Mouse (Mus musculus) spleen, adult 2 months (tissue): ENCODE measurements at regions not wholly inside any gene's neighbourhood (a gene's known extent, or its start where the extent isn't known, plus 50 kb on each side); places are given as distances from the start of the nearest gene placed in this dataset.

ENCODE experiments used
- DNase-seq, 2 experiments: peaks; one replicate each; pipeline versions ENCODE4 v3.0.0 to v3.0.0-alpha.2; 2012 to 2021; ENCODE audit warnings: low spot score in 2 of 2, low read depth in 1 of 2
- H3K27ac ChIP-seq: fragments of 200-500 bp; 2 replicates; pipeline ENCODE4 v1.5.1; 2012; ENCODE audit warnings: low read length, inconsistent platforms; ENCODE audit not compliant: insufficient read depth
- H3K27me3 ChIP-seq: fragments of 200-500 bp; 2 replicates; pipeline ENCODE4 v1.6.1; 2012; ENCODE audit warnings: mild to moderate bottlenecking, moderate library complexity, low read length, inconsistent platforms; ENCODE audit not compliant: control insufficient read depth, insufficient read depth
- H3K36me3 ChIP-seq: fragments of 200-500 bp; 2 replicates; pipeline ENCODE4 v1.6.1; 2012; ENCODE audit warnings: mild to moderate bottlenecking, low read length, inconsistent platforms; ENCODE audit not compliant: control insufficient read depth, insufficient read depth
- H3K4me1 ChIP-seq: fragments of 200-500 bp; 2 replicates; pipeline ENCODE4 v1.6.1; 2011; ENCODE audit warnings: inconsistent platforms; ENCODE audit not compliant: control insufficient read depth, insufficient read depth, insufficient read length
- H3K4me3 ChIP-seq: fragments of 200-500 bp; 2 replicates; pipeline ENCODE4 v1.5.1; 2011; ENCODE audit warnings: mild to moderate bottlenecking, inconsistent platforms; ENCODE audit not compliant: insufficient read depth, insufficient read length; ENCODE audit errors: extremely low read depth
- CTCF ChIP-seq: fragments of 200-500 bp; IDR thresholded peaks from 2 replicates; pipeline ENCODE4 v1.5.1; 2011; ENCODE audit warnings: mild to moderate bottlenecking, inconsistent platforms; ENCODE audit not compliant: insufficient read depth, insufficient read length, insufficient replicate concordance; ENCODE audit errors: extremely low read depth
- POLR2A ChIP-seq: fragments of 200-500 bp; IDR thresholded peaks from 2 replicates; pipeline ENCODE4 v1.6.1; 2011; ENCODE audit warnings: low read depth, low read length, inconsistent platforms
- WGBS: fragments of 180-500 bp; shearing (Covaris S2); methylation state at CpG from one replicate; pipeline ENCODE4 v1.1.7; 2018; 5-methylcytosine and 5-hydroxymethylcytosine counted together

DNA sequence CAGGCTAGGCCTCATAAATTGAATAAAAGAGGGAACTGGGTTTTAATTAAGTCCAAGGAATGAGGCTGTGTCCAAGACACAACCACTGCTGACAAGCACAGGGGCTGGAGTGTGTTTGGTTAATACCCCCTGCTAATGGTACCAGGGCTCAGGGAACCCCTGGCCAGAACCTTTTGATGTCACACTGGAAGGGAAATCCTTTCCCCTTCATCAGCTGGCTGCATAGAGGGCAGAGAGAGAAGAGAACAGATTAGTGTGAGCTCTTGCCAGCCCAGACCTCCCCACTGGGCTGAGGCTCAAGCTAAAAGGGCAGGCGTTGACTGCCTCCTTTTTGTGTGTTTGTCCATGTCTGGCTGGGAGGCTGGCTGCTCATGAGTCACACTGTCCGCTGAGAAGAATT, 301.1 kb upstream of the Dynlrb2 start:
- Histone ChIP-seq H3K27ac (no peak overlapping the region), H3K27me3 (no peaks in the 10 kb centered on the region), H3K4me1 (no peaks in the 10 kb centered on the region), H3K36me3 (no peaks in the 10 kb centered on the region), H3K4me3 (no peak overlapping the region)
- 85% methylated on average over 2 of the region's 2 CpGs for WGBS
- DNase-seq, result no peak
- TF ChIP-seq CTCF (no peak), POLR2A (no peak)

DNA sequence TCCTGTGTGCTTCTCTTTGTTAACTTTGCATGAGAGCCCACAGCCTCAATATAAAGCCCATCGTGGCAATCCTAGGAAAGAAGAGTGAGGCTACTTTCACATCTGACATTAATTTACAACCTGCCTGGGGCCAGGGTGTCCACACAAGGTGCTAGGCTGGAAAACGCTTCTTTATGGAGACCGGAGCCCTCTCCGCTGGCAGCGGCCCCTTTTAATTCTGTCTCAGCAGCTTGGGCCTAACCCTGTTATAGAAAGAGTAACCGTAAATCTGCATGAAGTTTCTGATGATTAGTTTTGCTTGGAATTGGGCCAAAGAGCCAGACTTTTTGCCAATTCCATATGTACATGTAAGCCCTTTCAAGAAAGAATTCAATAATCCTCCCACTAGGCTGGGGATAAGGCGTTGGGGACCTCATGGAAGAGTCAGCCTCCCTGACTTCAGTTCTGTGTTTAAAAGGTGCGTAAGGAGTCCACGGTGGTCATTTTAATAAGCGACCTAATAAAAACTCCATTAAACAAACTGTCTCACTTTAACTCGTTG, 304.2 kb upstream of the Dynlrb2 start:
- no peaks in the 10 kb centered on the region for H3K27me3 ChIP-seq
- no peaks in the 10 kb centered on the region for H3K36me3 ChIP-seq
- 92% methylated on average over 11 of the region's 11 CpGs for WGBS
- no peak for DNase-seq
- TF ChIP-seq CTCF, result no peak
- TF ChIP-seq POLR2A, result no peak
- no peak overlapping the region for H3K27ac ChIP-seq
- no peak overlapping the region for H3K4me3 ChIP-seq
- no peaks in the 10 kb centered on the region for H3K4me1 ChIP-seq

DNA sequence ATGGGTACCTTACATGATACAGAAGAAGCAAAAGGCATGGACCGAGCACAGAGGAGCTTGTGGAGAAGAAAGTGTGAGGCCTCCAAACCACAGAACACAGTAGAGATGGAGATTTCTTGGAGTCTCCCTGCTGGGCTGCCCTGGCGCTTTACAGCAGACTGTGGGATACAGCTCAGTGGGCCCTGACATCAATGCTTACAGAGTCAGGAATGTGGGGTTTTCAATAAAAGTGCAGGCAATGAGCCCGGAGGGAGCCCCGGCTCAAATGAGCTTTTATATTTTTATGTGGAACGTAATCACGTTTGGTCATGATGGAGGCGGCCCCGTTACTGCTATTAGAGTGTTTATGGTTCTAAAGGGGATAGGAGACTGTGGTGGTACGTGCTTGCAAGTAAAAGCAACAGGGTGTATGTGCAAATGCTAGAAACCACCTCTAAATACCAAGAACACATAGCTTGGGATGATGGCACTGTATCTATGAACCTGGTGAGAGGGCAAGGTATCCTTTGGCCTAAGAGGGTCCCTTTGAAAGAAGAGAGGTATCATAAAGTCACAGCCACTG, 308.1 kb upstream of the Dynlrb2 start:
- Histone ChIP-seq H3K27ac (no peak overlapping the region), H3K27me3 (no peaks in the 10 kb centered on the region), H3K36me3 (no peaks in the 10 kb centered on the region), H3K4me3 (no peak overlapping the region), H3K4me1 (no peaks in the 10 kb centered on the region)
- TF ChIP-seq POLR2A (no peak), CTCF (no peak)
- 86% methylated on average over 9 of the region's 9 CpGs for WGBS
- DNase-seq, result no peak

DNA sequence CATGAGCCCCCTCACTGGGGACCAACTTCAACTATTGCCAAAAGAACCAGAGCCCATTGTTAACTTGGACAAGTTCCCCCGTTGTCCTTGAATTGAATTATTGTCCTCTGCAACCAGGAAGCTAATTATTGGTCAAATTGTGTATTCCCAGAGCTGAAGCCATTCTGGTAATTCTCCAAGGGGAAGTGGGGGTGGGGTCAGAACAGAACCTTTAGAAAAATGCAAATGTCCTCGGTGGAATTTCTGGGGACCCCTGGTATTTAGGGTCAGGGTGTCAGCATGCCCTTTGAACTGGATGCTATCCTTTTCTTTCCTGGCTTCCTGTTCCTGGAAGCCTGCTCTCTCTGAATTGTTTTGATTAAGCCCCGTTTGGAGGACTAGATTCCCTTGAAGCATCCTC, 312.7 kb upstream of the Dynlrb2 start:
- Histone ChIP-seq H3K4me1 (no peaks in the 10 kb centered on the region), H3K36me3 (no peaks in the 10 kb centered on the region), H3K4me3 (no peak overlapping the region), H3K27me3 (no peaks in the 10 kb centered on the region), H3K27ac (no peak overlapping the region)
- no peak for DNase-seq
- no peak for TF ChIP-seq POLR2A
- no peak for TF ChIP-seq CTCF
- 38% methylated on average over 3 of the region's 3 CpGs for WGBS

DNA sequence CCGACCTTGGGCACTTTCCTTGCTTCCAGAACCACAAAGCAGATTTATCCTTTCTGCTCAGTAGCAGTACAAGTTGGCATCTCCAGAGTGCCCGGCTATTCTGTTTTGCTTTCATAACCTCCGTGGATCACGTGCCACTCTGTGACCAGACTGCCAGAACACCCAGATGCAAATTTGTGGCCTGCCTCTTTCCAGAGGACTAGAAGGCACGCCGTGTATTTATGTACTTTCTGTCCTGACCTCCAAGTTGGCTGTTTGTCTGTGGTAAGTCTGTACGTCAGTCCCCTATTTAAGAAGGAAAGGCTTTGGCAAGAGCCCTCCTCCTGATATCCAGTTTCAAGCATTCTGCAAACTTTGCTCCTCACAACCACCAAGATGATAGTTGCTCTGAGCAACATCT, 319.6 kb upstream of the Dynlrb2 start:
- Histone ChIP-seq H3K4me3 (no peak overlapping the region), H3K36me3 (no peaks in the 10 kb centered on the region), H3K27me3 (no peaks in the 10 kb centered on the region), H3K27ac (no peak overlapping the region), H3K4me1 (no peaks in the 10 kb centered on the region)
- TF ChIP-seq POLR2A (no peak), CTCF (no peak)
- no peak for DNase-seq
- WGBS, result 86% methylated on average over 7 of the region's 7 CpGs

DNA sequence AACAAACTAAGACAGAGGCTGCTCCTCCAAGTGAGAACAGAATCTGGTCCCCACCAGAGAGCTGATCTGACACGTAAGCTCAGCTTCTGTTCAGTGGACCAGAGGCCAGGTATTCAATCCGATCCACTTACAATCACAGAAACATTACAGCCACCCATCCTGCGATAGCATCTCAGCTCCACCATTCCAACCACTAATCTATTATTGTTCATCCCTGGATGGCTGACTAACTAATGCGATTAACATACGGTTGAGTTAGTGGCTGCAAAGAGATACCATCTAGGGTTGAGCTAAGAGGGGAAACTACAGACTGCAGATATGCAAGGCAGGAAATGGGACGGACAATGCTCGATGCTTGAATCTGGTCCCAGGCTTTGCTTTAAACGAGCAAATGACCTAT, 320.5 kb upstream of the Dynlrb2 start:
- WGBS, result 61% methylated on average over 8 of the region's 8 CpGs
- H3K36me3 ChIP-seq, result no peaks in the 10 kb centered on the region
- no peak overlapping the region for H3K4me3 ChIP-seq
- no peak for DNase-seq
- no peak overlapping the region for H3K27ac ChIP-seq
- TF ChIP-seq POLR2A, result no peak
- TF ChIP-seq CTCF, result no peak
- no peaks in the 10 kb centered on the region for H3K27me3 ChIP-seq
- no peaks in the 10 kb centered on the region for H3K4me1 ChIP-seq

DNA sequence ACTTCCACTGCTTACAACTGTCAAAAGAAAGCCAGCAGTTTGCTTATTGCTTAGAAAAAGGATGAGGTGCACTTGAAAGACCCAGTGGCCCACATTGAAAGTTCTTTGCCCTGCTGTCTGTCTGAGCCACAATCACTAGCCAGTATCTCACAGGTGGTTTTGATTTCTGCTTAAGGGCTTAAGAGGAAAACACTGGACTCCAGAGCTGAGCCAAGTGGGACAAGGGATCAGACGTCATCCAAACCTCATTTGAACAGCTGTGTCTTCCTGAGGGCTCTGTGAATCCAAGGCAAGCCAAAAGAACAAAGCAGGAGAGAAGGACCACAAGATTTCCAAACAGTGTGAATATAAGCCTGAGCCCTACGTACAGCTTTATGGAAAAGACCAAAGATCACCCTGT, 326.8 kb upstream of the Dynlrb2 start:
- no peak for DNase-seq
- no peak for TF ChIP-seq CTCF
- TF ChIP-seq POLR2A, result no peak
- Histone ChIP-seq H3K36me3 (no peaks in the 10 kb centered on the region), H3K27ac (no peak overlapping the region), H3K4me1 (no peaks in the 10 kb centered on the region), H3K27me3 (no peaks in the 10 kb centered on the region), H3K4me3 (no peak overlapping the region)
- WGBS, result 80% methylated on average over 2 of the region's 2 CpGs
